In the genomic region with DNA sequence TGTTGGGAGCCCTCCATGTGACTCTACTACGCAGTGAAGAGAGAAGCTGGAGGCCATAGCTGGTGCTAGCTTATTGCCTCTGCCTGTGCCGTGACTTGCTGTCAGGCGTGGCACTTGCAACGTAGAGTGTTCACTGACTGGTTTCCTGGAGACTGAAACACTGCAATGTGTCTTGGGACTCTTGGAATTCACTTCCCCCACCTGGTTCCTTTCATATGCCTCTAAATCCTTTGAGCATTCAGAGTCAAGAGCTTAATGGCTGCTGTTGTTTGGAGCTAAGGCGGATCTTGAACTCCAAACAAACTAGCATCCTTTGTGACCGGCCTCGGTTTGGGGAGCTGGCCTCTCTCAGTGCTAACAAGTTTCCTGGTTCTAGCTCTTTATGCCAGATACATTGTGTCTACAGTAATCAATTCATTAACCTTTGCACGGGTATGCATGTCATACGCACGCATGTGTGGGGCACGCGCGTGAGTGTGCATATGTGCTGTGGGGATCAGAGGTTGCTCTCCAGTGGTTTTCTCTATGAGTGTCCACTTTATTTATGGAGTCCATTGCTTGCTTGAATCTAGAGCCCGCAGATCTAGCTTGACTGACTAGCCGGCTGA, we compare ENCODE assay signal across 31 mouse cellular contexts. TPM values are rescaled to one million over a fixed set of nuclear protein-coding genes. Genes with fewer than 3 reads are reported as not detected.
"Had no signal": no experiment of that assay in that cellular context is flagged by ENCODE, and none has a peak within 500 bp of the region (broad histone marks: within the 10 kb centered on the region; RNA-seq: fewer than 3 reads in every experiment).

No protein-coding gene starts in this region.

- H3K4me2 ChIP-seq: heart, embryonic 11.5 days; heart, embryonic 13.5 days; heart, embryonic 15.5 days; hindbrain, embryonic 13.5 days; hindbrain, embryonic 15.5 days; kidney, embryonic 15.5 days; limb, embryonic 13.5 days; limb, embryonic 15.5 days; liver, embryonic 12.5 days had no signal

- H3K4me1 ChIP-seq: limb, embryonic 15.5 days; liver, embryonic 12.5 days had no signal

- DNase-seq: gastrocnemius, postnatal 14 days; gastrocnemius, postnatal 36 days; heart, adult 18-20 months; heart, postnatal 14 days; heart, postnatal 36 days; kidney, adult 11 months; kidney, adult 2 months; kidney, adult 9 months; kidney, postnatal 14 days; kidney, postnatal 36 days; layer of hippocampus, adult 9-11 months; layer of hippocampus, postnatal 36 days; left cerebral cortex, postnatal 4 days had no signal

- ATAC-seq: hindbrain, postnatal 0 days; intestine, embryonic 16.5 days; liver, embryonic 12.5 days had no signal

- H3K9me3 ChIP-seq: heart, embryonic 13.5 days; heart, embryonic 15.5 days; hindbrain, embryonic 13.5 days; hindbrain, embryonic 15.5 days; kidney, embryonic 15.5 days; limb, embryonic 13.5 days; limb, embryonic 15.5 days; liver, embryonic 12.5 days had no signal

- H3K27me3 ChIP-seq: hindbrain, embryonic 15.5 days; limb, embryonic 15.5 days; liver, embryonic 12.5 days had no signal

- H3K9ac ChIP-seq: heart, embryonic 13.5 days; heart, embryonic 15.5 days; hindbrain, embryonic 13.5 days; hindbrain, embryonic 15.5 days; kidney, embryonic 15.5 days; limb, embryonic 13.5 days; limb, embryonic 15.5 days; liver, embryonic 12.5 days had no signal

- H3K4me3 ChIP-seq: heart, embryonic 13.5 days; heart, embryonic 15.5 days; hindbrain, embryonic 13.5 days; hindbrain, embryonic 15.5 days; kidney, embryonic 15.5 days; limb, embryonic 13.5 days; limb, embryonic 15.5 days; liver, embryonic 12.5 days had no signal

- H3K27ac ChIP-seq: heart, embryonic 13.5 days; heart, embryonic 15.5 days; hindbrain, embryonic 13.5 days; hindbrain, embryonic 15.5 days; hindbrain, postnatal 0 days; kidney, embryonic 15.5 days; kidney, postnatal 0 days; limb, embryonic 13.5 days; limb, embryonic 15.5 days; liver, embryonic 12.5 days had no signal

- H3K36me3 ChIP-seq: heart, embryonic 13.5 days; heart, embryonic 15.5 days; hindbrain, embryonic 13.5 days; hindbrain, embryonic 15.5 days; kidney, embryonic 15.5 days; limb, embryonic 13.5 days; limb, embryonic 15.5 days; liver, embryonic 12.5 days had no signal

RNA-seq across cellular contexts. Expression of gene Cfap58, which starts 48.2 kb away (rescaled TPM):
- total RNA-seq: gastrocnemius, adult 18-20 months; gastrocnemius, adult 8-10 months; gastrocnemius, postnatal 14 days; gastrocnemius, postnatal 36 days; hematopoietic stem cell, adult 5-6 weeks; liver, adult 2 months had no signal
- polyA plus RNA-seq: intestine, embryonic 14.5 days; intestine, embryonic 16.5 days; kidney, embryonic 15.5 days; kidney, postnatal 0 days; large intestine, adult 2 months; limb, embryonic 13.5 days; limb, embryonic 15.5 days; liver, adult 2 months; liver, embryonic 12.5 days had no signal
